Mouse (Mus musculus) testis, adult 2 months (tissue): ENCODE results near the gene Cox7a2.

Experiments used
- CTCF ChIP-seq: fragments of 200-500 bp; IDR thresholded peaks from 2 replicates; pipeline ENCODE4 v1.5.1; 2012; ENCODE audit warnings: low read depth, mild to moderate bottlenecking, inconsistent platforms, low read length, moderate library complexity; ENCODE audit not compliant: control insufficient read depth, insufficient read depth, insufficient replicate concordance
- POLR2A ChIP-seq: fragments of 200-500 bp; IDR thresholded peaks from 2 replicates; pipeline ENCODE4 v1.6.1; 2012; ENCODE audit warnings: low read depth, mild to moderate bottlenecking, inconsistent platforms, low read length, moderate library complexity; ENCODE audit not compliant: control insufficient read depth

GRCm38 (mm10) chr9:79765329-79765728 lies 5.7 kb upstream of the Cox7a2 start:
- TF ChIP-seq CTCF (no peak), POLR2A (no peak)
